Comparison of ENCODE assay signal across 19 mouse cellular contexts in genomic region chr16:24350751-24351150, GRCm38 (mm10). TPM values are rescaled to one million over a fixed set of nuclear protein-coding genes. Genes with fewer than 3 reads are reported as not detected.
DNase-seq lines count a peak whose midpoint lies in the region; ATAC-seq lines count a peak whose summit lies in the region.
"Had no signal": no experiment of that assay in that cellular context is flagged by ENCODE, and none has a peak within 500 bp of the region (broad histone marks: within the 10 kb centered on the region; RNA-seq: fewer than 3 reads in every experiment).

No protein-coding gene starts in this region.

- H3K27me3 ChIP-seq in kidney, embryonic 14.5 days (ENCODE audit: control insufficient read depth, insufficient read depth, low read length): peaks cover 4% of the 10 kb centered on the region; the same call in 1 of the 2 replicates
- H3K27me3 ChIP-seq in embryonic facial prominence, embryonic 10.5 days (replicated peaks; ENCODE audit: low read depth, poor library complexity, severe bottlenecking): no peaks in the 10 kb centered on the region
- H3K27me3 ChIP-seq: hindbrain, embryonic 12.5 days; hindbrain, embryonic 15.5 days had no signal

- DNase-seq in gastrocnemius, adult 18-20 months (ENCODE audit: low spot score): peak; percentile 56
- no peak for DNase-seq in gastrocnemius, postnatal 36 days
- DNase-seq in kidney, postnatal 4 days: no peak
- peak; percentile 13 for DNase-seq in embryonic facial prominence, embryonic 10.5 days (ENCODE audit: low spot score)
- DNase-seq in embryo, embryonic 10.5 days (ENCODE audit: low spot score): no peak
- DNase-seq: adrenal gland, postnatal 25 days; cerebellum, adult 11-12 months; cerebellum, adult 8-10 months; cerebellum, postnatal 10 days; forebrain, postnatal 0 days; heart, adult 11 months had no signal

- WGBS in kidney, embryonic 14.5 days: 38% methylated on average over 6 of the region's 6 CpGs
- WGBS in embryonic facial prominence, embryonic 10.5 days: 68% methylated on average over 6 of the region's 6 CpGs

- H3K36me3 ChIP-seq in kidney, embryonic 14.5 days (ENCODE audit: control insufficient read depth, insufficient read depth, low read length): no peaks in the 10 kb centered on the region
- no peaks in the 10 kb centered on the region for H3K36me3 ChIP-seq in embryonic facial prominence, embryonic 10.5 days (replicated peaks)
- H3K36me3 ChIP-seq: forebrain, embryonic 10.5 days; hindbrain, embryonic 12.5 days; hindbrain, embryonic 15.5 days had no signal

- no peak overlapping the region for H3K4me3 ChIP-seq in kidney, embryonic 14.5 days (ENCODE audit: low read length)
- no peak overlapping the region for H3K4me3 ChIP-seq in embryonic facial prominence, embryonic 10.5 days
- H3K4me3 ChIP-seq: forebrain, embryonic 10.5 days; hindbrain, embryonic 12.5 days; hindbrain, embryonic 15.5 days had no signal

- ATAC-seq in kidney, embryonic 14.5 days (ENCODE audit: low FRiP score, low TSS enrichment): peak; percentile 20; the same call in 1 of the 2 replicates
- ATAC-seq: activated CD4-positive, CD25-positive, alpha-beta regulatory T cell, adult 4 months; forebrain, embryonic 14.5 days; forebrain, postnatal 0 days; intestine, postnatal 0 days had no signal

- H3K4me1 ChIP-seq in kidney, embryonic 14.5 days (ENCODE audit: control insufficient read depth, insufficient read depth, low read length): peaks cover 18% of the 10 kb centered on the region; the same call in 1 of the 2 replicates
- peaks cover 23% of the 10 kb centered on the region for H3K4me1 ChIP-seq in embryonic facial prominence, embryonic 10.5 days

- no peak overlapping the region for H3K9ac ChIP-seq in kidney, embryonic 14.5 days (ENCODE audit: low read depth, low read length)
- H3K9ac ChIP-seq: forebrain, postnatal 0 days; hindbrain, embryonic 12.5 days; hindbrain, embryonic 15.5 days had no signal

- H3K27ac ChIP-seq in kidney, embryonic 14.5 days (ENCODE audit: low read depth, low read length): no peak overlapping the region
- H3K27ac ChIP-seq in embryonic facial prominence, embryonic 10.5 days (replicated peaks): no peak overlapping the region
- H3K27ac ChIP-seq: forebrain, embryonic 10.5 days; hindbrain, embryonic 12.5 days; hindbrain, embryonic 15.5 days had no signal

- no peaks in the 10 kb centered on the region for H3K9me3 ChIP-seq in kidney, embryonic 14.5 days (ENCODE audit: control insufficient read depth, low read length)
- H3K9me3 ChIP-seq in embryonic facial prominence, embryonic 10.5 days: peaks cover 3% of the 10 kb centered on the region; the same call in 1 of the 2 replicates
- H3K9me3 ChIP-seq: hindbrain, embryonic 12.5 days; hindbrain, embryonic 15.5 days had no signal

- intact Hi-C loops in gastrocnemius, postnatal 36 days (cut with DNase I): loop anchor here (5.0 to 10.0 kb wide), 3 partner anchors 42 to 714 kb away; partner anchors contain the start of gene Lpp

- no peak overlapping the region for H3K4me2 ChIP-seq in kidney, embryonic 14.5 days (replicated peaks; ENCODE audit: low read depth, low read length)
- H3K4me2 ChIP-seq: heart, embryonic 11.5 days; hindbrain, embryonic 12.5 days; hindbrain, embryonic 15.5 days had no signal

RNA-seq across cellular contexts. Expression of gene Lpp, which starts 42.6 kb away (rescaled TPM):
- total RNA-seq in gastrocnemius, adult 18-20 months (2021): 10 to 100 TPM; 13.4 to 17.4 TPM
- total RNA-seq in gastrocnemius, postnatal 36 days (2021): 10 to 100 TPM; 16.6 to 18.6 TPM
- polyA plus RNA-seq in kidney, embryonic 14.5 days (2014; fragmentation: Nextera tagmentation; extraction: Ambion mirVana): 36.9 and 49.2 TPM in 2 replicates
- polyA plus RNA-seq in embryonic facial prominence, embryonic 10.5 days (2016; fragmentation: Nextera tagmentation; extraction: Ambion mirVana): 41.8 and 43.5 TPM in 2 replicates

Comparison
In these comparisons a context has a peak if more than half of its experiments do, and no peak if none do; other contexts are left out.
1. DNase-seq: peak in gastrocnemius, adult 18-20 months (single experiment) and embryonic facial prominence, embryonic 10.5 days (single experiment); none in gastrocnemius, postnatal 36 days (0 of 2), kidney, postnatal 4 days (0 of 2) and embryo, embryonic 10.5 days (single experiment).